Comparison of ENCODE assay signal across 12 mouse cellular contexts in genomic region chr3:117577349-117577748, GRCm38 (mm10). TPM values are rescaled to one million over a fixed set of nuclear protein-coding genes. Genes with fewer than 3 reads are reported as not detected.
A peak's percentile ranks its signal among the peaks of the same experiment; 100 is the strongest.
DNase-seq lines count a peak whose midpoint lies in the region; ATAC-seq lines count a peak whose summit lies in the region.
"Had no signal": no experiment of that assay in that cellular context is flagged by ENCODE, and none has a peak within 500 bp of the region (broad histone marks: within the 10 kb centered on the region; RNA-seq: fewer than 3 reads in every experiment).

No protein-coding gene starts in this region.

- H3K4me1 ChIP-seq in heart, embryonic 13.5 days, result peaks cover 20% of the 10 kb centered on the region

- H3K9ac ChIP-seq in heart, embryonic 13.5 days, result no peak overlapping the region
- H3K9ac ChIP-seq: kidney, embryonic 15.5 days; limb, embryonic 15.5 days had no signal

- H3K4me2 ChIP-seq in heart, embryonic 13.5 days, result peak overlapping the region; percentile 93
- H3K4me2 ChIP-seq: kidney, embryonic 15.5 days; limb, embryonic 15.5 days had no signal

- H3K36me3 ChIP-seq in heart, embryonic 13.5 days, result no peaks in the 10 kb centered on the region
- H3K36me3 ChIP-seq: kidney, embryonic 15.5 days; limb, embryonic 15.5 days had no signal

- H3K27me3 ChIP-seq in heart, embryonic 13.5 days (replicated peaks), result peaks cover 18% of the 10 kb centered on the region

- no peak for ATAC-seq in heart, embryonic 13.5 days (ENCODE audit: extremely low read depth, insufficient number of reproducible peaks, low FRiP score, low TSS enrichment)
- ATAC-seq in erythroid progenitor cell, adult 5-6 weeks (replicated peaks; ENCODE audit: low FRiP score, poor library complexity, severe bottlenecking), result no peak

- intact Hi-C loops in left cerebral cortex, postnatal 4 days (cut with DNase I), result no loop called here
- intact Hi-C loops in heart, postnatal 14 days (cut with DNase I), result no loop called here

- H3K9me3 ChIP-seq in heart, embryonic 13.5 days, result no peaks in the 10 kb centered on the region
- H3K9me3 ChIP-seq: kidney, embryonic 15.5 days; limb, embryonic 15.5 days had no signal

- H3K4me3 ChIP-seq in heart, embryonic 13.5 days, result no peak overlapping the region
- H3K4me3 ChIP-seq: kidney, embryonic 15.5 days; limb, embryonic 15.5 days had no signal

- WGBS in heart, embryonic 13.5 days, result 78% methylated on average over 2 of the region's 2 CpGs

- no peak overlapping the region for H3K27ac ChIP-seq in heart, embryonic 13.5 days (replicated peaks)
- H3K27ac ChIP-seq: kidney, embryonic 15.5 days; limb, embryonic 15.5 days had no signal

- peak; percentile 5 for DNase-seq in adrenal gland, postnatal 10 days
- no peak for DNase-seq in adrenal gland, adult 2 months
- no peak for DNase-seq in heart, adult 11 months
- DNase-seq in left cerebral cortex, postnatal 4 days, result peak; percentile 21
- DNase-seq in left cerebral cortex, adult 11 months (ENCODE audit: low spot score), result no peak
- peak; percentile 16 to 42 for DNase-seq in heart, postnatal 14 days

RNA-seq across cellular contexts. Expression of gene Plppr5, which starts 2.7 kb away (rescaled TPM):
- total RNA-seq in adrenal gland, postnatal 10 days (2021), result 1 to 10 TPM in 1 of 2 experiments, under 1 TPM in 1; 0.78 to 1.2 TPM
- total RNA-seq in adrenal gland, adult 2 months (2021), result under 1 TPM; 0.55 to 0.72 TPM
- 0.12 and 0.28 TPM in 2 replicates for polyA plus RNA-seq in adrenal gland, adult 2 months (2012; rRNA removed)
- 2.5 and 2.7 TPM in 2 replicates for polyA plus RNA-seq in heart, embryonic 13.5 days (2015; fragmentation: Nextera tagmentation; extraction: Ambion mirVana)
- 10 to 100 TPM; 50.5 to 51.2 TPM for total RNA-seq in left cerebral cortex, postnatal 4 days (2021)
- total RNA-seq in heart, postnatal 14 days (2021), result under 1 TPM; 0.22 to 0.45 TPM
- not detected in 2 replicates for total RNA-seq in erythroid progenitor cell, adult 5-6 weeks (2015; ENCODE audit: low replicate concordance)
- total RNA-seq in erythroid progenitor cell, adult 5-6 weeks (2017; ENCODE audit: low replicate concordance), result not detected in 2 replicates
- total RNA-seq: ES-E14; granulocyte monocyte progenitor cell, adult 5-6 weeks had no signal

Comparison
In these comparisons a context has a peak if more than half of its experiments do, and no peak if none do; other contexts are left out.
1. DNase-seq: peak in adrenal gland, postnatal 10 days (single experiment), left cerebral cortex, postnatal 4 days (single experiment) and heart, postnatal 14 days (2 of 2); none in adrenal gland, adult 2 months (single experiment), heart, adult 11 months (single experiment) and left cerebral cortex, adult 11 months (single experiment).
2. RNA of gene Plppr5, which starts 2.7 kb away (total RNA-seq): 50.5 to 51.2 TPM in left cerebral cortex, postnatal 4 days; 0.78 to 1.2 TPM in adrenal gland, postnatal 10 days, 0.55 to 0.72 TPM in adrenal gland, adult 2 months, 0.22 to 0.45 TPM in heart, postnatal 14 days and not detected in erythroid progenitor cell, adult 5-6 weeks; every median in the first group is over 10 times any median in the second.